Mouse (Mus musculus) cerebellum, adult 9-10 months (tissue): ENCODE data around the gene Pgpep1l.
"Not testable (repeated sequence)": the region's sequence is repeated elsewhere in the genome, so short reads cannot be mapped to it uniquely, and the experiment has no call there.

Experiments
- DNase-seq: peaks from one replicate; pipeline ENCODE4 v3.0.0; 2022

Pgpep1l gene

DNA sequence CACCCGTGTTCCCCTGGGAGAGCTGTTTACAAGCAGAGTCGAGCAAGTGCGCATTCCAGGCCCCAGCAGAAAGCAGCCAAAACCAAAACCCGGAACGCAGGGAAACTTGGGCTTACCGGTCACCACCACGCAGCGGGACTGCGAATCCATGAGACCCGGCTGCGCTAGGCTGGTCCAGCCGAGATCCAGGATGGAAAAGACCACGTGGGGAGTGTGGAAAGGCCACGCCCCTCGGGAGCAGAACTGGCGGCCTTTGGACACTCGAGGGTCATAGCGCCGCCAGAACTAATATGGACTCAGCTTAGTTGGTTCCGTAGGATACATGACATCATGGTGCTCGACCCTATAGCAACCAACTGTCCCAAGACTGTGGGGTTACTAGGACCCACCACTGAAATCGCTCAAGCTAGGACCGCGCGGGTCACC, at the start of gene Pgpep1l:
Gene Pgpep1l, minus strand, starts transcription at position 206 of the 426 bp plus-strand sequence.
- DNase-seq: no peak

DNA sequence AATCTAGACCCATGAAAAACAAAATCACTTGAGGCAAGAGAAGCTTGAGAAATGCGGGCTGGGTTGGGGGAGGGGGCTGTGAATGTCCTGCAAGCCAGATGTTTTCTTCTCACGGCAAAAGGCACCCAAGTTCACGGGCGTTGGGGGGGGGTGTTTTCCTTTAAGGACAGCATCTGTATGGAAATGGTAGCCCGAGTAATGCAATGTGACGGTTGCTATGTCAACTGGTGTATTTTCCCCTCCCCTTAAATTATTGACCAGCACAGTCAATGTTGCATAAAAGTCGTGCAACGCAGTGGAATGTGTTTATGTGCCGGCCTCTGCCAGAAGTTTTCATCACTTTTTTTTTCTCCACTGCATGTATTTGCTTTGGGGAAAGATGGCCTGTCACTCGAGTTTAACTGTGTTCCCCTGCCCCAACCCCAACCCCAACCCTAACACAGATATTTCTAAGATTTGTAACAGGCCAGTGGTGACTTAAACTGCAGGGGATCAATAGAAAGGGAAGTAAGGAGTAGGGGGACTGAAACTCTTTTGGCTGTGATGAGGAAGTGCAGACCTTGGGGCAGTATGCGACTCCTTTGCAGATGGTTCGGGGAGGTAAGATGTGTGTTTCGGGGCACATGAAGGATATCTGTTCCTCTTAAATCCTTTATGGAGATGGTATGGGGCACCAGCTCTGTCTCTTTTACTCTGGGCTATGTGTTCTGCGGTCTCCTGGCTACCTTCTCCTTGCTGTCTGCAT, 49.2 kb upstream of the Pgpep1l start:
- DNase-seq: no peak

- DNase-seq: peak; percentile 32
Measured at GRCm38 (mm10) chr7:68312395-68312794, 48.4 kb upstream of the Pgpep1l start.

DNA sequence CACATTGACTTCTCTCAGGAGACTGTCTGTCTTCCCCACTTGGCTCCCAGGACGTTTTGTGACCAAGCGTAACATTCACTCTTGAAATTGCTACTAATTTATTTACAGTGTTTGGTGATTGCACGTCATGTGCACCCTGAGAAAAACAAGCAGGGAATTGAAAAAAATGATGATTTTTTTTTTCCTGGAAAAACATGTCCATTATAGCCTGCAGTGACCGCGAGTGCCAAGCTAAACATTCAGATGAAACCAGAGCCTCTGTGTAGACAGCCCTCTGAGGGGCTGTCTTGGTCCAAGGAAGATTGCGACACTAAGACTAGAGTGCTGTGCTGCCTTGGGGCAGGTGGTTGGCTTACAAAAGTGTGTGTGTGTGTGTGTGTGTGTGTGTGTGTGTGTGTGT, 47.4 kb upstream of the Pgpep1l start:
- no peak for DNase-seq

GRCm38 (mm10) chr7:68306756-68307155, 42.7 kb upstream of the Pgpep1l start:
- DNase-seq: no peak

DNA sequence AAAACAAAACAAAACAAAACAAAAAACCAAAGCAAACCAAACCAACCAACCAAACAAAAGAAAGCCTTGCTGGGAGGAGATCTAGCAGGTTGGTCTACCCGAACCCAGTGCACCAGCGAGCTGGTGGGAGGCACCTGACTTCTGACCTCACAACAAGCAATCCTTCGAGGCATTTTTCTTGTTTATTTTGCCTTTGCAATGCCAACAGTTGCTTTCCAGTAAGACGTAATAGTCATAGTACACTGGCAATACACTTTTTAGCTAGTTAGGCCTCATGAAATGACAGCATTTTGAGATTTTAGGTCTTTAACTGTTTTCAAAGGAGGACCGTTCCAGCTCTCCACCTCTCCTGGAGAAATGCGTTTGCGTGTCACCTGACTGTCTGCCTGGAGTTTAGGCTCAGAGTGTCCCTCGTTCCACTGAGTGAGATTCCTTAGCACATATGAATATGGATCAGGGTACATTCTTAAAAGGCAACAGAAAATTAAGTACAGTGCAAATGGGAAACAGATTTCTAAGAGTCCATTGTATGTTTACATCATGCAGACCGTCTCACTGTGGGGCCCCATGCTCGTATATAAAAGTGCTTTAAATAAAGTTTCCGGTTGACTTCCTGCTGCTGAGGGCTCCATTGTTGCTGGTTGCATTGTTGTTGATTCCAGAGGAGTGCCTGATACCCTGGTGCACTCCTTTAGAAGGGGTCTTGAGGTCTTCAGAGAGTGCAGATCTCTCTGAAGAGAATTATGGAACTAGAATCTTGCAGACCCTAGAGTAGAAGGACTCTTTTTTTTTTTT, 41.9 kb upstream of the Pgpep1l start:
- no peak for DNase-seq

DNA sequence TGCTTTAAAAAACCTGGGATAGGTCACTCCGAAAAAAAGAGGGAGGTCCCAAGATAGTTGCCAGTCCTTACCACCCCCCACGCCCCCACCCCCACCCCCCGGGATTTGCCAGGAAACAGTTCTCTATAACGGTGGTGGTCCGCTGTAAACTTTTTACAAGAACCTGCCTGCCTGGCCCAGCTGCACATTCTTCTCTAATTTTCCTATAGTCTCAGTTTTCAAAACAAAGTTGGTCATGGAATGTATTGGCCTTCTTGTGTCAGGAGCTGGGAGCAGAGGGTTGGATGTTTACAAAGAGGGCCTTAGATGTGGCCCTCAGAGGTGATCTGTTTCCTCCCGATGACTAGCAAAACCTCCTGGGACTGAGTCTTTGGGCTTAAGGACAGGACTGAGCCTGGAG, 39.7 kb upstream of the Pgpep1l start:
- DNase-seq: no peak

- peak; percentile 73 for DNase-seq
Measured at GRCm38 (mm10) chr7:68302586-68303433, 38.8 kb upstream of the Pgpep1l start.

- no peak for DNase-seq
Measured at GRCm38 (mm10) chr7:68301160-68301559, 37.1 kb upstream of the Pgpep1l start.

GRCm38 (mm10) chr7:68298381-68299076, 34.5 kb upstream of the Pgpep1l start:
- no peak for DNase-seq

GRCm38 (mm10) chr7:68296487-68296886, 32.5 kb upstream of the Pgpep1l start:
- DNase-seq: no peak

DNA sequence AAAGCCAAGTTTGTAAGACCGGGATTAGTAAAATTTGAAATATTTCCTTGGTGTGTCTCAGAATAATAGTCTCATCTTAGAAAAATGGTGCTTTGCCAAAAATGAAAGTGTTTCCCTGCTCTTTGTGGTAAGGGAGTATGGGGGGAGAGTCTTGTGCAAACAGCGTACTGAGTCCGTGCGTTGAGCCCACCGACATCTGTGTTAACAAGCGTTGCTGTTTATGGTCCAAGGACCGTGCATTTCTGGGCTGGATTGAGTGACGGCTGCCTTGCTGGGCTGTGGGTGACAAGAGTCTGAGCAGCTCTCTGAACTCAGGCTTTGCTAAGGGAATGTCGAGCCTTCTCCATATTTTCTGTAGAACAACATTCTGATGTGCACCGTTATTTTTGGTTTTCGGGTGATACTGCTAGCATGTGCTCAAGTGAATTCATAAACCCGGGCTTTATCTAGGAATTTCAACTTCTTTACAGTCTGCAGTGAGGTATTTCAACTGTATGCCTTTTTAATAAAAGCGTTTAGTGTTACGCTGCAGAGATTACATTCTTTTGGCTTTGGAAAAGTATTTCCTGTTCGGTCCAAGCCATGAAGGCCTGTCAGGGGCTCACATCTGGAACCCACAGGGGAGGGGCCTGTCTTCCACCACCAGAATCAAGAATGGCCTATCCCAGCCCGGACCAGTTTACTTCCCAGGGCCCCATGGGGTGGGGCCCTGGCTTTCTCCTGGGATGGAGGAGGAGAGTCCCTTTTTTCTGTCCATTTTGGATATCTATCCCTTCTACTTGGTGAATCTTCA, 30.2 kb upstream of the Pgpep1l start:
- no peak for DNase-seq

GRCm38 (mm10) chr7:68291603-68292002, 27.6 kb upstream of the Pgpep1l start:
- no peak for DNase-seq

DNA sequence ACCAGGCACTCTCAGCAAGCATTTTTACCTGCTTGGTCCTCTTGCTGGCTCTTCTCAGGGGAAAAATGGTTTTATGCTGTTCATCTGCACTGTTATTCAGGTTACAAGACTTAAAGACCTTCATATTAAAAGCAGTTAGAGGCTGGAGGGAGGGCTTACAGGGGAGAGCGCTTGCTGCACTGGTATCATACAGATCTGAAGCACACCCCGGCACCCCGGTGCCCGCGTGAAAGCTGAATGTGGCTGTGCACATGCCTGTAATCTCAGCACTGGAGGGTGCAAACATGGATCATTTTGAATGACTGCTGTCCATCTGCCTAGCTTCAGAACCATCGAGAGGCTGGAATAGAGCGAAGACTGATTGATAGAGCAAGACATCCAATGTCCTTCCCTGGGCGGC, 25.0 kb upstream of the Pgpep1l start:
- no peak for DNase-seq

DNA sequence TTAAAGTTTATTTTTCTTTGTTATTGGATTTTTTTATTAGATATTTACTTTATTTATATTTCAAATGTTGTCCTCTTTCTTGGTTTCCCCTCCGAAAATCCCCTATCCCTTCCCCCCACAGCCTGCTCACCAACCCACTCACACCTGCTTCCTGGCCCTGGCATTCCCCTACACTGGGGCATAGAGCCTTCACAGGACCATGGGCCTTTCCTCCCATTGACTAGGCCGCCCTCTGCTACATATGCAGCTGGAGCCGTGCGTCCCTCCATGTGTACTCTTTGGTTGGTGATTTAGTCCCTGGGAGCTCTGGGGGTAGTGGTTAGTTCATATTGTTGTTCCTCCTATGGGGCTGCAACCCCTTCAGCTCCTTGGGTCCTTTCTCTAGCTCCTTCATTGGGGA, 24.0 kb upstream of the Pgpep1l start:
- DNase-seq: not testable (repeated sequence)

DNA sequence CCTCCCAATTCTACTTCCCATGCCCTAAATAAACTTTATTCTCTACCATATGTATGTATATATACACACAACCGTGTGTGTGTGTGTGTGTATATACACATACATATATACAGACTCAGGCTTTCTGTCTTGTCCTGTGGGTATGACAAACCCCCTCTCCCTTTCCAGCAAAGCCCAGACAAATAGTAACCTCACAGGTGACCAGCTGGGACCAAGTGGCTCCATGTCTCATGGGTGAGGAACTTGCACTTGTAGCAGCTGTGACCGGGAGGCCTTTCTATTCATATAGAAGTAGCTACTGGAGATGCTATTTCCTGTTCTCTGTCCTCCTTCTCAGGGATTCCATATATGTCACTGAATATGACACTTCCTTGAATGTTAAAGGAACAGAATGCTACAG, 23.5 kb upstream of the Pgpep1l start:
- DNase-seq: no peak

DNA sequence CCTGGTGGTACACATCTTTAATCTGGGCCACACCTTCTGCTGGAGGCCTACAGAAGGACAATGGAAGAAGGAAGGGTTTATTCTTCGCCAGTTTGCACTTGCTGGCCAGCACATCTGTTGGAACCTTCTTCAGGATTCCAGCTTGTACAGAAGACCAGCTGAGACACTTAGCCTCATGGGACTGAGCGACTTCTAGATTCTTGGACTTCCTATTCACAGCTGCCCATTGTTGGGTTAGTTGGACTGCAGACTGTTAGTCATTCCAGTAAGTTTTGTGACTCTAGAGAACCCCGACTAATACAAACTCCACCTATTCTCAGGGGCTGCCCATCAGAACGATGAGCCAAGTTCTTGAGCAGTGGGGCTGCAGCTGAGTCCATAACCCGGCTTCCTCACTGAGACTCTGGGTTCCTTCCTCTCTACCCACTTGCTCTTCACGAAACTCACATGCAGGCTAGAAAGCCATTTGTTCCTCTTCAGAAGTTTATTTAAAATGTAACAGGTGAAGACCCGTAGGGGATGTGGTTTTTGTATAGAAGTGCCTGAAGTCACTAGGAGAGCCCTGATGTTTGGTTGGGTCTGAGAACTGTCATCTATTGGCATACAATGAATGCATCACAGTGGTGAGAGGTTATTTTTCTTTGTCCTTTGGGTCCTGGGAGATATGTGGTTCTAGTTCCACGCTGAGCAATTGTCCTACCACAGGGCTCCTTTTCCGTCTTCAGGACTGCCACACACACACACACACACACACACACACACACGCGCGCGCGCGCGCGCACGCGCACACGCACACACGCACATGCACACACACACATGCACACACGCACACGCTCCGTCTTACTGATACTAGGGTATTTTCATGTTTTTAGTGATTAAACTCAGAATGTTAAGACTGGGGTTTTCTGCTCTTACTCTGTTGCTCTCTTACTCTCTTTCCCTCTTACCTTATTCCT, 22.8 kb upstream of the Pgpep1l start:
- no peak for DNase-seq

GRCm38 (mm10) chr7:68285851-68286298, 21.8 kb upstream of the Pgpep1l start:
- DNase-seq: no peak

GRCm38 (mm10) chr7:68283776-68284175, 19.7 kb upstream of the Pgpep1l start:
- DNase-seq: no peak

DNA sequence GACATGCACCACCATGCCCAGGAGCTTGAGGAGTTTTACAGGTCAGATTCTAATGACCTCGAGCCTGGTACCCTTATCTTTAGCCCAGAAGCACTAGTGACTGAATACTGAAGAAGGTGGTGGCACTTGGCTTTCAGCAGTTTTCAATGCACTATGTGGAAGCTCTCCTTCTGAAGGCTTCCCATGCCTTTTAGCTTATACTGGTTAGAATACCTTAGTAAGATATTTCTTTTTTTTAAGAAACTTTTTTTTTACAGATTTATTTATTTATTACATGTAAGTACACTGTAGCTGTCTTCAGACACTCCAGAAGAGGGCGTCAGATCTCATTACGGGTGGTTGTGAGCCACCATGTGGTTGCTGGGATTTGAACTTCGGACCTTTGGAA, 19.1 kb upstream of the Pgpep1l start:
- DNase-seq: not testable (repeated sequence)
